Mouse (Mus musculus) CH12.LX (cell line): ENCODE results near the gene Rangrf.
"Not testable (repeated sequence)": the region's sequence is repeated elsewhere in the genome, so short reads cannot be mapped to it uniquely, and the experiment has no call there.

Experiments
- CTCF ChIP-seq, 2 experiments: IDR thresholded peaks in 1 of 2; conservative IDR thresholded peaks in 1 of 2; 2 replicates each; pipeline ENCODE4 v1.5.1; 2011 to 2012; ENCODE audit warnings: low read depth in 2 of 2, low read length in 2 of 2, improper control_type of control experiment in 1 of 2, inconsistent platforms in 1 of 2, mild to moderate bottlenecking in 1 of 2, moderate library complexity in 1 of 2
- E2F4 ChIP-seq: IDR thresholded peaks from 2 replicates; pipeline ENCODE4 v1.6.1; 2011; ENCODE audit warnings: low read depth, low read length, improper control_type of control experiment; ENCODE audit not compliant: insufficient replicate concordance
- EP300 ChIP-seq: IDR thresholded peaks from 2 replicates; pipeline ENCODE4 v1.6.1; 2011; ENCODE audit warnings: low read length, improper control_type of control experiment
- GABPA ChIP-seq: IDR thresholded peaks from 2 replicates; pipeline ENCODE4 v1.6.1; 2012; ENCODE audit warnings: low read depth, low read length, improper control_type of control experiment, inconsistent platforms; ENCODE audit not compliant: insufficient replicate concordance
- MAX ChIP-seq: IDR thresholded peaks from 2 replicates; pipeline ENCODE4 v1.6.1; 2011; ENCODE audit warnings: low read length, improper control_type of control experiment
- NRF1 ChIP-seq: IDR thresholded peaks from 2 replicates; pipeline ENCODE4 v1.6.1; 2014; ENCODE audit warnings: low read depth, mild to moderate bottlenecking, inconsistent platforms, low read length, improper control_type of control experiment, moderate library complexity
- POLR2A ChIP-seq: IDR thresholded peaks from 2 replicates; pipeline ENCODE4 v1.6.1; 2011; ENCODE audit warnings: low read depth, mild to moderate bottlenecking, improper control_type of control experiment, low read length
- TCF12 ChIP-seq: IDR thresholded peaks from 2 replicates; pipeline ENCODE4 v1.6.1; 2014; ENCODE audit warnings: low read depth, mild to moderate bottlenecking, inconsistent platforms, low read length, improper control_type of control experiment
- UBTF ChIP-seq: IDR thresholded peaks from 2 replicates; pipeline ENCODE4 v1.6.1; 2012; ENCODE audit warnings: low read depth, mild to moderate bottlenecking, inconsistent platforms, low read length, improper control_type of control experiment, moderate library complexity
- ZKSCAN1 ChIP-seq: IDR thresholded peaks from 2 replicates; pipeline ENCODE4 v1.6.1; 2012; ENCODE audit warnings: low read depth, inconsistent platforms, low read length, improper control_type of control experiment, borderline replicate concordance

DNA sequence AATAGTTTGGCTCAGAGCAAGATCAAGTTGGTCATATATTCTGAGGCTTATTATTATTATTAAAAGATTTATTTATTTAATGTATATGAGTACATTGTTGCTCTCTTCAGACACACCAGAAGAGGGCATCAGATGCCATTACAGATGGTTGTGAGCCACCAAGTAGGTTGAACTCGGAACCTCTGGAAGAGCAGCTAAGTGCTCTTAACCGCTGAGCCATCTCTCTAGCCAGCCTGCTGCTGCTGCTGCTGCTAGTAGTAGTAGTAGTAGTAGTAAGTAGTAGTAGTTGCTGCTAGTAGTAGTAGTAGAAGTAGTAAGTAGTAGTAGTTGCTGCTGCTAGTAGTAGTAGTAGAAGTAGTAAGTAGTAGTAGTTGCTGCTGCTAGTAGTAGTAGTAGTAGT lies 36.5 kb upstream of the Rangrf start:
- not testable (repeated sequence) for TF ChIP-seq NRF1, GABPA, ZKSCAN1, POLR2A, E2F4, MAX, EP300, TCF12
- TF ChIP-seq CTCF (conservative IDR thresholded peaks at IDR 0.05 in 1 of 2, IDR thresholded peaks at IDR 0.05 in 1 of 2; ENCODE audit: low read depth in 2 of 2, low read length in 2 of 2) (peak in 1 of 2 experiments; percentile 50; a peak in 2 of 4 replicates), UBTF (0 out of 2 replicates have a peak, but pooled peaks have one; percentile 20)
